Mouse (Mus musculus) thymus, adult 2 months (tissue): ENCODE measurements at regions not wholly inside any gene's neighbourhood (a gene's known extent, or its start where the extent isn't known, plus 50 kb on each side); places are given as distances from the start of the nearest gene placed in this dataset.

ENCODE experiments used
- DNase-seq: peaks from one replicate; pipeline ENCODE4 v3.0.0; 2021
- H3K27ac ChIP-seq: fragments of 200-500 bp; 2 replicates; pipeline ENCODE4 v1.5.1; 2012; ENCODE audit warnings: low read length, control low read depth; ENCODE audit not compliant: control insufficient read depth, insufficient read depth
- H3K27me3 ChIP-seq: fragments of 200-500 bp; 2 replicates; pipeline ENCODE4 v1.6.1; 2012; ENCODE audit warnings: mild to moderate bottlenecking, low read length, moderate library complexity, mixed read lengths; ENCODE audit not compliant: control insufficient read depth, insufficient read depth
- H3K36me3 ChIP-seq: fragments of 200-500 bp; 2 replicates; pipeline ENCODE4 v1.6.1; 2012; ENCODE audit warnings: mild to moderate bottlenecking, low read length, moderate library complexity; ENCODE audit not compliant: control insufficient read depth, insufficient read depth
- H3K4me1 ChIP-seq: fragments of 200-500 bp; replicated peaks from 2 replicates; pipeline ENCODE4 v1.6.1; 2012; ENCODE audit warnings: low read length; ENCODE audit not compliant: control insufficient read depth, insufficient read depth
- H3K4me3 ChIP-seq: fragments of 200-500 bp; 2 replicates; pipeline ENCODE4 v1.5.1; 2012; ENCODE audit warnings: mild to moderate bottlenecking, low read length, control low read depth, moderate library complexity; ENCODE audit not compliant: control insufficient read depth, insufficient read depth
- CTCF ChIP-seq: fragments of 200-500 bp; IDR thresholded peaks from 2 replicates; pipeline ENCODE4 v1.5.1; 2012; ENCODE audit warnings: mild to moderate bottlenecking, control low read depth, low read length, moderate library complexity, borderline replicate concordance; ENCODE audit not compliant: control insufficient read depth, poor library complexity, insufficient read depth; ENCODE audit errors: extremely low read depth
- POLR2A ChIP-seq: fragments of 200-500 bp; IDR thresholded peaks from 2 replicates; pipeline ENCODE4 v1.6.1; 2012; ENCODE audit warnings: mild to moderate bottlenecking, low read length, control low read depth, moderate library complexity; ENCODE audit not compliant: control insufficient read depth, poor library complexity, insufficient read depth; ENCODE audit errors: extremely low read depth
- WGBS: fragments of 180-500 bp; shearing (Covaris S2); methylation state at CpG from one replicate; pipeline ENCODE4 v1.1.7; 2018; 5-methylcytosine and 5-hydroxymethylcytosine counted together

- TF ChIP-seq CTCF (no peak), POLR2A (no peak)
- H3K4me3 ChIP-seq = no peak overlapping the region
- DNase-seq = no peak
- H3K36me3 ChIP-seq = no peaks in the 10 kb centered on the region
- H3K27ac ChIP-seq = no peak overlapping the region
- no peaks in the 10 kb centered on the region for H3K27me3 ChIP-seq
- WGBS = 91% methylated on average over 6 of the region's 6 CpGs
- H3K4me1 ChIP-seq = no peaks in the 10 kb centered on the region
Measured at GRCm38 (mm10) chr5:133576595-133576994, 522.9 kb upstream of the Castor2 start.

DNA sequence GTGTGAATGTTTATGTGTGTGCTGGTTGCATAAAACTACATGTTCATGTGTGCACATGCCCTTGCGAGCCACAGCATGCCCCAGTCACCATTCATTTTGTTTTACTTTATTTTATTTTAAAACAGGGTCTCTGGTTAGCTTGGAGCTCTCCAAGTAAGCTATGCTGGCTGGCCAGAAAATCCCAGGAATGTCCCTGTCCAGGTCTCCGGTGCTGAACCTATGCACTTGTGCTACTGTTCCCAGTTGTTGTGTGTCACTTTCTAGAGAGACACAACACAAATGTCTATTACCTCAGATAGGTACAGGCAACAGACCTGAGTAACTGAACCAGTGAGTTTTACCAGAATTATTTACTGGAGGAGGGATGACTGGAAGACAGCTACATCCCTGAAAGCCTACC, 530.4 kb upstream of the Castor2 start:
- TF ChIP-seq POLR2A (no peak), CTCF (no peak)
- H3K27me3 ChIP-seq = no peaks in the 10 kb centered on the region
- H3K27ac ChIP-seq = no peak overlapping the region
- DNase-seq = no peak
- H3K36me3 ChIP-seq = no peaks in the 10 kb centered on the region
- H3K4me3 ChIP-seq = no peak overlapping the region
- H3K4me1 ChIP-seq = no peaks in the 10 kb centered on the region
- 84% methylated on average over 2 of the region's 2 CpGs for WGBS

DNA sequence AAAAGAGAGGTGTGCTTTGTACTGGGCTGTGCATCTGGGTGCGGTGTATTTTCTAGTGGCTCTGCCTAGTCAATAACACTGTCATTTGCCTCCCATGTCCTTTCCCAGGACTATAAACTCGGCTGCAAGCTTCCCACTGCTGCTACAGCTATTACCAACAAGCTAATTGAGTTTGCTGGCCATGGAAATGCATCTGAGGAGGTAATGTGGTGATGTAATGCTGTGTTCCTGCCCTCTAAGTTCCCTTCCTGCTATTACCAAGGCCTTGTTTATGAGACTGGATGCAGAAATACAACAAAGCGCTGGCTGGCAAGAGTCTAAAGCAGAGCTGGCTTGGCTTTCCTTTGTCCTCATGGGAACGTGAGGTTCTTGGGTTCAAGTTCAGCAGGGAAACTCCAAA, 533.0 kb upstream of the Castor2 start:
- no peaks in the 10 kb centered on the region for H3K36me3 ChIP-seq
- TF ChIP-seq POLR2A (no peak), CTCF (no peak)
- no peaks in the 10 kb centered on the region for H3K4me1 ChIP-seq
- WGBS = 70% methylated on average over 4 of the region's 4 CpGs
- H3K4me3 ChIP-seq = no peak overlapping the region
- no peak for DNase-seq
- no peaks in the 10 kb centered on the region for H3K27me3 ChIP-seq
- H3K27ac ChIP-seq = no peak overlapping the region

- no peaks in the 10 kb centered on the region for H3K27me3 ChIP-seq
- no peaks in the 10 kb centered on the region for H3K36me3 ChIP-seq
- H3K4me3 ChIP-seq = no peak overlapping the region
- 94% methylated on average over 7 of the region's 7 CpGs for WGBS
- no peak for DNase-seq
- H3K27ac ChIP-seq = no peak overlapping the region
- TF ChIP-seq CTCF = no peak
- no peak for TF ChIP-seq POLR2A
- no peaks in the 10 kb centered on the region for H3K4me1 ChIP-seq
Measured at GRCm38 (mm10) chr5:133550657-133551056, 548.9 kb upstream of the Castor2 start.

- Histone ChIP-seq H3K36me3 (no peaks in the 10 kb centered on the region), H3K4me1 (no peaks in the 10 kb centered on the region), H3K27ac (no peak overlapping the region), H3K27me3 (no peaks in the 10 kb centered on the region), H3K4me3 (no peak overlapping the region)
- no peak for DNase-seq
- no peak for TF ChIP-seq POLR2A
- no peak for TF ChIP-seq CTCF
Measured at GRCm38 (mm10) chr5:133542217-133542616, 557.3 kb upstream of the Castor2 start.

- Histone ChIP-seq H3K27ac (no peak overlapping the region), H3K4me3 (no peak overlapping the region), H3K4me1 (no peaks in the 10 kb centered on the region), H3K36me3 (no peaks in the 10 kb centered on the region), H3K27me3 (no peaks in the 10 kb centered on the region)
- no peak for DNase-seq
- TF ChIP-seq CTCF (no peak), POLR2A (no peak)
Measured at GRCm38 (mm10) chr5:133532678-133533077, 566.8 kb upstream of the Castor2 start.

DNA sequence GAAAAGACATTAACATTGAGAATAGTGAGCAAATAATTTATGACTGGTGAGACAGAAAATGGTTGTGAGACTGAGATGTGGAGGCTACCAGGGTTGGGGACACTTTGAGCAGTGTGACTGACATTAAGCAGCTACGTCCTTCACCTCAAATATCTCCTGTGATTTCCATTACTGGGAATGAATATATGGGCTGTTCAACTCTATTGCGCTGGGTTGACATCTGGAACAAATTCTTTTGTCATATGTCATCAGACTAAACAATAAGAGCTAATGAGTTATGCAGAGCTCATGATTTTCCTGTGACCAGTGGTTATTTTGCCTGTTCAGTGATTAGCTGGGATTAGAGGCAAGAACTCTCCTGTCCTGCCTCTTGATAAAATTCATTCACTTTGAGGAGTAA, 593.9 kb upstream of the Castor2 start:
- no peak for TF ChIP-seq POLR2A
- no peak for TF ChIP-seq CTCF
- Histone ChIP-seq H3K27me3 (no peaks in the 10 kb centered on the region), H3K27ac (no peak overlapping the region), H3K36me3 (no peaks in the 10 kb centered on the region), H3K4me1 (no peaks in the 10 kb centered on the region), H3K4me3 (no peak overlapping the region)
- no peak for DNase-seq
- WGBS = 88% methylated on average over 2 of the region's 2 CpGs
